Mouse (Mus musculus): ENCODE measurements at regions not wholly inside any gene's neighbourhood (a gene's known extent, or its start where the extent isn't known, plus 50 kb on each side); places are given as distances from the start of the nearest gene placed in this dataset.

GRCm38 (mm10) chrX:158971726-158972125 is 238.4 kb upstream of the Rps6ka3 start:
- no peak overlapping the region for H3K27ac ChIP-seq (ENCODE audit: low read depth, low read length)
- H3K9me3 ChIP-seq (ENCODE audit: control insufficient read depth, low read length) = no peaks in the 10 kb centered on the region
- H3K27me3 ChIP-seq (ENCODE audit: control insufficient read depth, insufficient read depth, low read length) = no peaks in the 10 kb centered on the region
- no peak for ATAC-seq (replicated peaks; ENCODE audit: low FRiP score)
- no peaks in the 10 kb centered on the region for H3K36me3 ChIP-seq (ENCODE audit: control insufficient read depth, insufficient read depth, low read length)
- 68% methylated on average over 5 of the region's 5 CpGs for WGBS
- no peaks in the 10 kb centered on the region for H3K4me1 ChIP-seq (replicated peaks; ENCODE audit: control insufficient read depth, insufficient read depth, low read length)
- no peak overlapping the region for H3K4me3 ChIP-seq (ENCODE audit: low read depth, low read length)
- no peak overlapping the region for H3K9ac ChIP-seq (ENCODE audit: low read length)
- no peak overlapping the region for H3K4me2 ChIP-seq (ENCODE audit: low read depth, low read length, severe bottlenecking)
- DNase-seq (ENCODE audit: low spot score) = no peak

GRCm38 (mm10) chrX:158976648-158977047 is 233.5 kb upstream of the Rps6ka3 start:
- no peak overlapping the region for H3K4me3 ChIP-seq (ENCODE audit: low read depth, low read length)
- H3K9ac ChIP-seq (ENCODE audit: low read length) = no peak overlapping the region
- no peaks in the 10 kb centered on the region for H3K4me1 ChIP-seq (replicated peaks; ENCODE audit: control insufficient read depth, insufficient read depth, low read length)
- H3K27me3 ChIP-seq (ENCODE audit: control insufficient read depth, insufficient read depth, low read length) = no peaks in the 10 kb centered on the region
- no peaks in the 10 kb centered on the region for H3K36me3 ChIP-seq (ENCODE audit: control insufficient read depth, insufficient read depth, low read length)
- no peak overlapping the region for H3K4me2 ChIP-seq (ENCODE audit: low read depth, low read length, severe bottlenecking)
- DNase-seq (ENCODE audit: low spot score) = no peak
- ATAC-seq (replicated peaks; ENCODE audit: low FRiP score) = no peak
- H3K9me3 ChIP-seq (ENCODE audit: control insufficient read depth, low read length) = no peaks in the 10 kb centered on the region
- H3K27ac ChIP-seq (ENCODE audit: low read depth, low read length) = no peak overlapping the region
- WGBS = 62% methylated on average over 5 of the region's 5 CpGs

DNA sequence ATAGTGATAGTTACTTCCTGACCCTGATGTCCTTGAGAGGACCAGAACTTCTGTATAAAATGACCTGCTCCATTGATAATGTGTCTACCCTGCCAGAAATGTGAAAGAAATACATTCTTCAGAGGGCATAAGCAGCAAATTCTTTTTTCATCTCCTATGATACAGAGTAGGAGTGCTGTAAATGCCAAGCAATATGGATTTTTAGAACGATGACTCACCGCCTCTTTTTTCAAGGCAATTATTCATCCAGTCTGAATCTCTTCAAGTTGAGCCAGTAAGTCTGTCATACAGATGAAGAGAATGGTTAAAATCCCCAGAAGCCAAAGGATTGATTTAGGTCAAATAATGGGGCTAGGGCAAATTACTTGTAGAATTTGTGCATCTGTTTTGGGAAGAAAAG is 225.4 kb upstream of the Rps6ka3 start:
- H3K27me3 ChIP-seq (ENCODE audit: control insufficient read depth, insufficient read depth, low read length) = no peaks in the 10 kb centered on the region
- H3K36me3 ChIP-seq (ENCODE audit: control insufficient read depth, insufficient read depth, low read length) = no peaks in the 10 kb centered on the region
- DNase-seq (ENCODE audit: low spot score) (no peak), ATAC-seq (replicated peaks; ENCODE audit: low FRiP score) (no peak)
- H3K27ac ChIP-seq (ENCODE audit: low read depth, low read length) = no peak overlapping the region
- H3K4me3 ChIP-seq (ENCODE audit: low read depth, low read length) = no peak overlapping the region
- no peaks in the 10 kb centered on the region for H3K9me3 ChIP-seq (ENCODE audit: control insufficient read depth, low read length)
- no peak overlapping the region for H3K4me2 ChIP-seq (ENCODE audit: low read depth, low read length, severe bottlenecking)
- no peak overlapping the region for H3K9ac ChIP-seq (ENCODE audit: low read length)
- no peaks in the 10 kb centered on the region for H3K4me1 ChIP-seq (replicated peaks; ENCODE audit: control insufficient read depth, insufficient read depth, low read length)
- 87% methylated on average over 2 of the region's 2 CpGs for WGBS

DNA sequence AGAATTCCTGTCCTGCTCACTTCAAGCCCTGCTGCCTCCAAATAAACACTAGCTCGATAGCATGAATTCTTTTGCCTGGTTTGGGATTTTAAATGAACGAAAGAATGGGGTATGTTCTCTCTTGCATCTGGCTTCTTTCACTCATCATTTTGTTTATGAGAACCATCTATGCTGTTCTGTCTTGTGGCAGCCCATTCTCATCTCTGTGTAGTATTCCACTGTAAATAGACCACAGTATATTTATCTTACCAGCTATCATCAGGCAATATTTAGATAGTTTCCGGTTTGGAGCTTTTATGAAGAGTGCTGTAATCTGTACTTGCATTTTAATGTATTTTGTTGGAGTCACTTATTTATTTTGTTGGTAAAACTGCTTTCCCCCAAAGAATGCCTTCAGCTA is 222.4 kb upstream of the Rps6ka3 start:
- no peaks in the 10 kb centered on the region for H3K27me3 ChIP-seq (ENCODE audit: control insufficient read depth, insufficient read depth, low read length)
- H3K4me2 ChIP-seq (ENCODE audit: low read depth, low read length, severe bottlenecking) = no peak overlapping the region
- no peaks in the 10 kb centered on the region for H3K4me1 ChIP-seq (replicated peaks; ENCODE audit: control insufficient read depth, insufficient read depth, low read length)
- no peak overlapping the region for H3K27ac ChIP-seq (ENCODE audit: low read depth, low read length)
- no peaks in the 10 kb centered on the region for H3K36me3 ChIP-seq (ENCODE audit: control insufficient read depth, insufficient read depth, low read length)
- ATAC-seq (replicated peaks; ENCODE audit: low FRiP score) (no peak), DNase-seq (ENCODE audit: low spot score) (no peak)
- 83% methylated on average over 3 of the region's 3 CpGs for WGBS
- H3K4me3 ChIP-seq (ENCODE audit: low read depth, low read length) = no peak overlapping the region
- H3K9ac ChIP-seq (ENCODE audit: low read length) = no peak overlapping the region
- no peaks in the 10 kb centered on the region for H3K9me3 ChIP-seq (ENCODE audit: control insufficient read depth, low read length)

- DNase-seq (ENCODE audit: low spot score) (no peak), ATAC-seq (replicated peaks; ENCODE audit: low FRiP score) (no peak)
- no peaks in the 10 kb centered on the region for H3K27me3 ChIP-seq (ENCODE audit: control insufficient read depth, insufficient read depth, low read length)
- no peak overlapping the region for H3K4me3 ChIP-seq (ENCODE audit: low read depth, low read length)
- H3K4me2 ChIP-seq (ENCODE audit: low read depth, low read length, severe bottlenecking) = no peak overlapping the region
- H3K4me1 ChIP-seq (replicated peaks; ENCODE audit: control insufficient read depth, insufficient read depth, low read length) = no peaks in the 10 kb centered on the region
- no peak overlapping the region for H3K9ac ChIP-seq (ENCODE audit: low read length)
- WGBS = 84% methylated on average over 1 of the region's 1 CpGs
- H3K36me3 ChIP-seq (ENCODE audit: control insufficient read depth, insufficient read depth, low read length) = no peaks in the 10 kb centered on the region
- H3K27ac ChIP-seq (ENCODE audit: low read depth, low read length) = no peak overlapping the region
- H3K9me3 ChIP-seq (ENCODE audit: control insufficient read depth, low read length) = no peaks in the 10 kb centered on the region
Measured at GRCm38 (mm10) chrX:159018955-159019354, 191.2 kb upstream of the Rps6ka3 start.

GRCm38 (mm10) chrX:159026311-159026710 is 183.8 kb upstream of the Rps6ka3 start:
- H3K27me3 ChIP-seq (ENCODE audit: control insufficient read depth, insufficient read depth, low read length) = no peaks in the 10 kb centered on the region

GRCm38 (mm10) chrX:159031927-159032326 is 178.2 kb upstream of the Rps6ka3 start:
- H3K27me3 ChIP-seq (ENCODE audit: control insufficient read depth, insufficient read depth, low read length) = no peaks in the 10 kb centered on the region
- H3K9me3 ChIP-seq (ENCODE audit: control insufficient read depth, low read length) = no peaks in the 10 kb centered on the region
- H3K36me3 ChIP-seq (ENCODE audit: control insufficient read depth, insufficient read depth, low read length) = no peaks in the 10 kb centered on the region
- no peak overlapping the region for H3K27ac ChIP-seq (ENCODE audit: low read depth, low read length)
- no peaks in the 10 kb centered on the region for H3K4me1 ChIP-seq (replicated peaks; ENCODE audit: control insufficient read depth, insufficient read depth, low read length)
- H3K4me2 ChIP-seq (ENCODE audit: low read depth, low read length, severe bottlenecking) = no peak overlapping the region
- H3K9ac ChIP-seq (ENCODE audit: low read length) = no peak overlapping the region
- no peak for DNase-seq (ENCODE audit: low spot score)
- no peak for ATAC-seq (replicated peaks; ENCODE audit: low FRiP score)
- no peak overlapping the region for H3K4me3 ChIP-seq (ENCODE audit: low read depth, low read length)
- WGBS = 71% methylated on average over 4 of the region's 4 CpGs

More at GRCm38 (mm10) chrX:159026311-159026710, 183.8 kb upstream of the Rps6ka3 start:
- WGBS = 88% methylated on average over 1 of the region's 1 CpGs
- Histone ChIP-seq H3K4me3 (ENCODE audit: low read depth, low read length) (no peak overlapping the region), H3K4me2 (ENCODE audit: low read depth, low read length, severe bottlenecking) (no peak overlapping the region), H3K27ac (ENCODE audit: low read depth, low read length) (no peak overlapping the region), H3K9ac (ENCODE audit: low read length) (no peak overlapping the region), H3K9me3 (ENCODE audit: control insufficient read depth, low read length) (no peaks in the 10 kb centered on the region), H3K36me3 (ENCODE audit: control insufficient read depth, insufficient read depth, low read length) (no peaks in the 10 kb centered on the region), H3K4me1 (replicated peaks; ENCODE audit: control insufficient read depth, insufficient read depth, low read length) (no peaks in the 10 kb centered on the region)
- DNase-seq (ENCODE audit: low spot score) (no peak), ATAC-seq (replicated peaks; ENCODE audit: low FRiP score) (no peak)

- DNase-seq (ENCODE audit: low spot score) (peak; percentile 68), ATAC-seq (replicated peaks; ENCODE audit: low FRiP score) (no peak)
- 33% methylated on average over 3 of the region's 3 CpGs for WGBS
- Histone ChIP-seq H3K4me2 (ENCODE audit: low read depth, low read length, severe bottlenecking) (no peak overlapping the region), H3K36me3 (ENCODE audit: control insufficient read depth, insufficient read depth, low read length) (no peaks in the 10 kb centered on the region), H3K9me3 (ENCODE audit: control insufficient read depth, low read length) (no peaks in the 10 kb centered on the region), H3K27me3 (ENCODE audit: control insufficient read depth, insufficient read depth, low read length) (no peaks in the 10 kb centered on the region), H3K4me1 (replicated peaks; ENCODE audit: control insufficient read depth, insufficient read depth, low read length) (no peaks in the 10 kb centered on the region), H3K9ac (ENCODE audit: low read length) (no peak overlapping the region), H3K4me3 (ENCODE audit: low read depth, low read length) (no peak overlapping the region), H3K27ac (ENCODE audit: low read depth, low read length) (no peak overlapping the region)
Measured at GRCm38 (mm10) chrX:159043432-159043831, 166.7 kb upstream of the Rps6ka3 start.

DNA sequence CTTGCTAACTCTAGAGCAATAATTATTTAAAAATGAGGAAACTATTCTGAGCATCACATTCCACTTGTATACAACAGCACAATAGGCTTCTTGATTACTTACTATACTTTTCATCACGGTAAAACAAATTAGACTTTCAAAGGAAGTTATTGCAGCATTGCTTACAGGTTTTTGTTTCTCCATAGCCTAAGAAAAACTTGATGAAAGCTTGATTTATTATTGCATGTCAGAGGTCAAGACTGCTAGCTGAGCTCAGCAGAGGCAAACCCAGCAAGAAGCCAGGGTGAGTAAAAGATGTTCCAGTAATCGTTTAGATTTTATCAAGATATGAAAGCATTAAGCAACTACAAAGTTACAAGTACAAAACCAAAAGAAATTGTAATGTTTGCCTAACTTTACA is 162.2 kb upstream of the Rps6ka3 start:
- no peak for ATAC-seq (replicated peaks; ENCODE audit: low FRiP score)

More for the DNA sequence above, 162.2 kb upstream of the Rps6ka3 start:
- WGBS = 69% methylated on average over 2 of the region's 2 CpGs
- Histone ChIP-seq H3K9ac (ENCODE audit: low read length) (no peak overlapping the region), H3K4me2 (ENCODE audit: low read depth, low read length, severe bottlenecking) (no peak overlapping the region), H3K4me3 (ENCODE audit: low read depth, low read length) (no peak overlapping the region), H3K27me3 (ENCODE audit: control insufficient read depth, insufficient read depth, low read length) (no peaks in the 10 kb centered on the region), H3K27ac (ENCODE audit: low read depth, low read length) (no peak overlapping the region), H3K4me1 (replicated peaks; ENCODE audit: control insufficient read depth, insufficient read depth, low read length) (no peaks in the 10 kb centered on the region), H3K9me3 (ENCODE audit: control insufficient read depth, low read length) (no peaks in the 10 kb centered on the region), H3K36me3 (ENCODE audit: control insufficient read depth, insufficient read depth, low read length) (no peaks in the 10 kb centered on the region)
- DNase-seq (ENCODE audit: low spot score) = no peak
